Mouse (Mus musculus) CH12.LX (cell line): ENCODE measurements around the gene Macf1.
A peak's percentile ranks its signal among the peaks of the same experiment; 100 is the strongest.

Source experiments
- CHD2 ChIP-seq: IDR thresholded peaks from 2 replicates; pipeline ENCODE4 v1.6.1; 2011; ENCODE audit warnings: low read length, improper control_type of control experiment
- CTCF ChIP-seq, 2 experiments: IDR thresholded peaks in 1 of 2; conservative IDR thresholded peaks in 1 of 2; 2 replicates each; pipeline ENCODE4 v1.5.1; 2011 to 2012; ENCODE audit warnings: low read depth in 2 of 2, low read length in 2 of 2, improper control_type of control experiment in 1 of 2, inconsistent platforms in 1 of 2, mild to moderate bottlenecking in 1 of 2, moderate library complexity in 1 of 2
- EP300 ChIP-seq: IDR thresholded peaks from 2 replicates; pipeline ENCODE4 v1.6.1; 2011; ENCODE audit warnings: low read length, improper control_type of control experiment
- HCFC1 ChIP-seq: IDR thresholded peaks from 2 replicates; pipeline ENCODE4 v1.6.1; 2012; ENCODE audit warnings: low read depth, mild to moderate bottlenecking, inconsistent platforms, low read length, improper control_type of control experiment
- JUND ChIP-seq: conservative IDR thresholded peaks from 2 replicates; pipeline ENCODE4 v1.6.1; 2011; ENCODE audit warnings: low read depth, low read length, improper control_type of control experiment
- KAT2A ChIP-seq: IDR thresholded peaks from 2 replicates; pipeline ENCODE4 v1.6.1; 2012; ENCODE audit warnings: low read length, improper control_type of control experiment, inconsistent platforms; ENCODE audit not compliant: insufficient replicate concordance
- MAFK ChIP-seq: IDR thresholded peaks from 2 replicates; pipeline ENCODE4 v1.6.1; 2011; ENCODE audit warnings: low read length, improper control_type of control experiment; ENCODE audit not compliant: insufficient replicate concordance
- POLR2A ChIP-seq: IDR thresholded peaks from 2 replicates; pipeline ENCODE4 v1.6.1; 2011; ENCODE audit warnings: low read depth, mild to moderate bottlenecking, improper control_type of control experiment, low read length
- RAD21 ChIP-seq: IDR thresholded peaks from 2 replicates; pipeline ENCODE4 v1.6.1; 2011; ENCODE audit warnings: low read depth, mild to moderate bottlenecking, low read length, improper control_type of control experiment, moderate library complexity
- RCOR1 ChIP-seq: conservative IDR thresholded peaks from 2 replicates; pipeline ENCODE4 v1.6.1; 2012; ENCODE audit warnings: low read depth, mild to moderate bottlenecking, inconsistent platforms, low read length, improper control_type of control experiment
- SIN3A ChIP-seq: IDR thresholded peaks from 2 replicates; pipeline ENCODE4 v1.6.1; 2012; ENCODE audit warnings: low read length, improper control_type of control experiment, inconsistent platforms
- ZC3H11A ChIP-seq: IDR thresholded peaks from 2 replicates; pipeline ENCODE4 v1.6.1; 2012; ENCODE audit warnings: low read depth, mild to moderate bottlenecking, inconsistent platforms, low read length, improper control_type of control experiment

DNA sequence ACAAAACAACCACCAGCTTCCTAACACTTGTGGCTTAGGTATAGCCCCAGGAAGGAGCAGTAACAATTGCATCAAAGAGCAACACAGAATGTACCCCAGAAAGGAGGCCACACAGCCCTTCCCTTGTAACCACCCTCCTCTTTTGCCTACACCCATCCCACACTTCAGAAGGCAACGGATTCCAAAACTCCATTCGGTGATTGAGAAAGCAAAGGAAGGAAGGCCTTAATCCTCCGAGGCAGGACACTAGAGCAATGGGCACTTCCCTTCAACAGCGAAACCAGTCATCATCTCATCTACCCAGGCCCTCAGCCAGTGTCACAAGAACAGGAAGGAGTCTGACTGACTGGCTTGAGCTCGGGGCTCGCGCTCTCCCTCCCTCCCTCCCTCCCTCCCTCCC lies 112.3 kb downstream of the Macf1 start:
- no peak for TF ChIP-seq CHD2
- TF ChIP-seq KAT2A = no peak
- TF ChIP-seq SIN3A = peak; percentile 23; the same call in 1 of the 2 replicates
- no peak for TF ChIP-seq HCFC1
- TF ChIP-seq RCOR1 = no peak
- TF ChIP-seq ZC3H11A = no peak
- TF ChIP-seq MAFK = no peak
- TF ChIP-seq JUND = no peak
- peak; percentile 53; the same call in 1 of the 2 replicates for TF ChIP-seq POLR2A
- TF ChIP-seq RAD21 = no peak
- TF ChIP-seq CTCF (conservative IDR thresholded peaks at IDR 0.05 in 1 of 2, IDR thresholded peaks at IDR 0.05 in 1 of 2; ENCODE audit: low read depth in 2 of 2, low read length in 2 of 2) = no peak
- TF ChIP-seq EP300 = no peak
